Mouse (Mus musculus) small intestine, adult 2 months (tissue): ENCODE measurements around the gene Arsb.

ENCODE experiments used
- CTCF ChIP-seq: fragments of 200-500 bp; IDR thresholded peaks from 2 replicates; pipeline ENCODE4 v1.5.1; 2012; ENCODE audit warnings: low read depth, mild to moderate bottlenecking, control low read depth, inconsistent platforms, low read length, moderate library complexity, mixed read lengths; ENCODE audit not compliant: insufficient replicate concordance, insufficient read length; ENCODE audit errors: extremely low read depth
- POLR2A ChIP-seq: fragments of 200-500 bp; IDR thresholded peaks from 2 replicates; pipeline ENCODE4 v1.6.1; 2012; ENCODE audit warnings: low read depth, mild to moderate bottlenecking, control low read depth, inconsistent platforms, low read length, moderate library complexity

DNA sequence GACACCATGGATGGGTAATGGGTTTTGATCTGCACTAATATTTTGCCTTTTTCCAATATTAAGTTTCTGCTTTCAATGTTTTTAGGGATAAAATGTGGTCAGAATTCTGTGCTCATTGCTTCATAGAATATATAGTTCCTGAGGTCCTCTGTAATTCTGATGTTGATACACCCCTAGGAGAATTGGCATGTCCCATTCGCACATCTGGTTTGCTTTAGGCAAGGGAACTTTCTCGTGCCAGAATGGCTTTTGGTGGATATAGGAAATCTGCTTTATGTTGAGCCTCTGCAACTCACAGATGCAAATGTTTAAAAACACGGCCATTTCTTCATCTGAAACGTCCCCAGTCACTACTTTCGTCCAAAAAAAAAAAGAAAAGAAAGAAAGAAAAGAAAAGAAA is 138.4 kb downstream of the Arsb start:
- TF ChIP-seq POLR2A (no peak), CTCF (no peak)
